Mouse (Mus musculus): ENCODE results near the gene Llcfc1. TPM values are rescaled to one million over a fixed set of nuclear protein-coding genes. Genes with fewer than 3 reads are reported as not detected.

Llcfc1 gene
- total RNA-seq, 1 experiment from 2014 or later = not detected

GRCm38 (mm10) chr6:41694407-41694806 lies 10.2 kb downstream of the Llcfc1 start:
- no peak for ATAC-seq (ENCODE audit: extremely low read depth, insufficient number of reproducible peaks, low FRiP score, poor library complexity, severe bottlenecking)

GRCm38 (mm10) chr6:41701245-41701644 lies 17.0 kb downstream of the Llcfc1 start:
- no peak for ATAC-seq (ENCODE audit: extremely low read depth, insufficient number of reproducible peaks, low FRiP score, poor library complexity, severe bottlenecking)

DNA sequence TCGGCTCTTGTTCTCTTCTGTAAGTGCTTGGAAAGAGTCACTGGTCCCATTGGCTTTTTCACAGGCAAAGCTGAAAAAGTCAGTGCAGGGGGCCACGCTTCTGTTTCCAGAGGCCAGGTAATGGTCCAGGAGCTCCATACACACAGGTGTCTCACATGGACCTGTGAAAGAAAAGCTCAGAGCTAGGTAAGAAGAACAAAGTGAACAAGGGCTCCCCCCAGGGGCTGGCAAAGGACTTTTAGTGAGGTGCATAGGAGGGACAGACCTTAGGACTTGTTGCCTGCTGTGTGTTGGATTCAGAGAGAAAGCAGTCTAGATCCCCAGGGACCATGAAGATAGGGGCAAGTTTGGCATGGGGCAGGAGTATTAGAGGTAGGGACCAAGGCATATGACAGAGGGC lies 18.7 kb downstream of the Llcfc1 start:
- ATAC-seq (ENCODE audit: extremely low read depth, insufficient number of reproducible peaks, low FRiP score, poor library complexity, severe bottlenecking) = no peak

DNA sequence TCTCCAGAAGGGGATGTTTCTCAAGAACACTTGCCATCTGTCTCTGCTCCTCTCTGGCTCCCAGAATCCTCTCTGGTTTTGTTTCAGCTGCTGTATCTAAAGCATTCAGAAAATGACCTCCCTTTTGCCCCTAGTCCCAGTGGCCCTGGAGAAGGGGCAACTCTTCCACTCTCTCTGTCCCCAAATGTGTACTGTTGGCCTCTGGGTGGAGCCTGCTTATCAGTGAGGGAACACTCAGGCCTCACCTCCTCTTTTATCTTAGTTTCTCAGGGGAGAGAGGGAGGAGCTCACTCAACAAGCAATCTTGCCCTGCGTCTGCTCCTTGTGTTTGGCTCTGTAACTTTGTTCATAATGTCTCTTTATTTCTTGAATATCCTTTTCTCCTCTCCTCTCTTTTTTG lies 19.9 kb downstream of the Llcfc1 start, which contains the start of gene Kel:
Gene Kel (minus strand): TSS at position 217 of the 400 bp plus-strand sequence.
- ATAC-seq (ENCODE audit: extremely low read depth, insufficient number of reproducible peaks, low FRiP score, poor library complexity, severe bottlenecking) = no peak

DNA sequence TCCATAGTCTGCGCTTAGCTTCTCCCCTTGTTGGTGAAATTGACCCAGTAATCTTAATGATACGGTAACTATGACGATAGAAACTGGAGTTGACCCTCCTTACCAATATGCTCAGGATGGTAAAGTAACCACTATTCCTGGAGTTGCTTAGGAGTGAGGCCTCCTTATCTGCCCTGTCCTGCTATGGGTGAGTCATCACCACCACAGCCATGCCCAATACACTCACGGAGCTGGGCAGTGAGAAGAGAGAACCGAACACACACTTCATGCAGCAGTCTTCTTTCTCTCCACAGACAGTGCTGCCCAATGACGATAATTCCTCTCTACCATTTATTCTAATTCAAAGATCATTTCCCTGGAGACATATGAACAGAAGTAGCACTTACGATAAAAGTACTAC lies 22.0 kb downstream of the Llcfc1 start:
- no peak for ATAC-seq (ENCODE audit: extremely low read depth, insufficient number of reproducible peaks, low FRiP score, poor library complexity, severe bottlenecking)

DNA sequence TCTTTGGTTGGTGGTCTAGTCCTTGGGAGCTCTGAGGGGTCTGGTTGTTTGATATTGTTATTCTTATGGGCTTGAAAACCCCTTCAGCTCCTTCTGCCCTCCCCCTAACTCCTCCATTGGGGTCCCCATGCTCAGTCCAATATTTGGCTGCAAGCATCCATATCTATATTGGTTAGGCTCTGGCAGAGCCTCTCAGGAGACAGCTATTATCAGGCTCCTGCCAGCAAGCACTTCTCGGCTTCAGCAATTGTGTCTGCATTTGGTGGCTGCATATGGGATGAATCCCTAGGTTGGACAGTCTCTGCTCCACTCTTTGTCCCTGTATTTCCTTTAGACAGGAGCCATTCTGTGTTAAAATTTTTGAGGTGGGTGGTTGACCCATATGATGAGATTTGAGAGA lies 26.1 kb downstream of the Llcfc1 start:
- no peak for ATAC-seq (ENCODE audit: extremely low read depth, insufficient number of reproducible peaks, low FRiP score, poor library complexity, severe bottlenecking)

GRCm38 (mm10) chr6:41721430-41721829 lies 37.2 kb downstream of the Llcfc1 start:
- ATAC-seq (ENCODE audit: extremely low read depth, insufficient number of reproducible peaks, low FRiP score, poor library complexity, severe bottlenecking) = no peak

GRCm38 (mm10) chr6:41727989-41728609 lies 43.9 kb downstream of the Llcfc1 start:
- no peak for ATAC-seq (ENCODE audit: extremely low read depth, insufficient number of reproducible peaks, low FRiP score, poor library complexity, severe bottlenecking)

DNA sequence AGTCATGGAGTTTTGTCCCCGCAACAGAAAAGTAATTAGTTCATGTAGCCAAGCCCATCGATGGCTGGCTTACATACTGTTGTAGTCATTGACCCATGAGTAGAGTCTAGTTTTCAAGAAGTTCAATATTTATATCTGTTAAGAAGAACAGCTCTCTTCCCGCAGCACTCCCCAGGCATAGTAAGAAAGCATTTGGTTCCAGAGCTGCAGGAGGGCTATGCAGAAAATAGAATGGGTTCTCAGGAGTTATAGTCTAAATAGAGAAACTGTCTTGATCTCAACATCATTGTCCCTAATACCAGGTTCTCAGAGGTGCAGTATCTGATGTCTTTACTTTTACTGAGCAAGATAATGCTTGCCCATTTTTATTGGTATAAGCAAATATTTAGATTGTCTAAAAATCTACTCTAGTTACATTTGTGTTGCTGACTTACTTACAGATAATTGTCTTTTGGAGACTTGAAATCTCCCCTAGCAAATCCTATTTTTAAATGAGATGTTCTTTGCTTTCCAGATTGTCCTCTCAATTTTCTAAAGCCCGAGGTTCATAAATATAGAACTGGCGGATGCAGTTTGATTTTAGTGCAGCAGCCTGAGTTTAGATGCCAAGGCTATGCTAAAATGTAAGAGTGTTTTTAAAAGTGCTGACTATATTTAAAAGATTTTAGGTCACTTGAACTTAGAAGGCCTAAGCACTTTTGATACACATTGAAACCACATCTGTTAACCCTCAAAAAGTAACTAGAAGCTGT lies 50.7 kb downstream of the Llcfc1 start:
- no peak for ATAC-seq (ENCODE audit: extremely low read depth, insufficient number of reproducible peaks, low FRiP score, poor library complexity, severe bottlenecking)

Other genes with a start within 250 kb of the Llcfc1 start
- gene Gm10334, start 238.3 kb upstream of the Llcfc1 start, total RNA-seq (2017) = not detected in 2 replicates
- not detected in 2 replicates for gene Prss1, start 225.5 kb upstream of the Llcfc1 start, total RNA-seq (2017)
- gene Prss2, start 162.6 kb upstream of the Llcfc1 start, total RNA-seq (2017) = not detected in 2 replicates
- 1.1 and 3.0 TPM in 2 replicates for gene Ephb6, start 78.9 kb upstream of the Llcfc1 start, total RNA-seq (2017)
- not detected in 2 replicates for gene Trpv6, start 48.0 kb upstream of the Llcfc1 start, total RNA-seq (2017)
- gene Trpv5, start 3.7 kb upstream of the Llcfc1 start, total RNA-seq (2017) = not detected in 2 replicates
- gene Kel, start 19.9 kb downstream of the Llcfc1 start, total RNA-seq (2017) = 0.47 and 1.5 TPM in 2 replicates
- not detected in 2 replicates for gene Olfr459, start 90.7 kb downstream of the Llcfc1 start, total RNA-seq (2017)
- gene Pip, start 163.1 kb downstream of the Llcfc1 start, total RNA-seq (2017) = not detected in 2 replicates
- not detected in 2 replicates for gene Sval2, start 168.6 kb downstream of the Llcfc1 start, total RNA-seq (2017)